In genomic region chr2:13011973-13012372, GRCm38 (mm10) we compare ENCODE assay signal across 11 mouse cellular contexts. TPM values are rescaled to one million over a fixed set of nuclear protein-coding genes. Genes with fewer than 3 reads are reported as not detected.
DNase-seq lines count a peak whose midpoint lies in the region; ATAC-seq and TF ChIP-seq lines count a peak whose summit lies in the region.
"Had no signal": no experiment of that assay in that cellular context is flagged by ENCODE, and none has a peak within 500 bp of the region (broad histone marks: within the 10 kb centered on the region; RNA-seq: fewer than 3 reads in every experiment).

No protein-coding gene starts in this region.

- peak overlapping the region; percentile 99 for H3K4me2 ChIP-seq in kidney, embryonic 15.5 days
- H3K4me2 ChIP-seq in embryonic facial prominence, embryonic 15.5 days (replicated peaks) = 0 out of 2 replicates have a peak overlapping the region, but pooled peaks have one; percentile 99
- H3K4me2 ChIP-seq in hindbrain, postnatal 0 days (ENCODE audit: low read depth, low read length) = peak overlapping the region; percentile 100
- H3K4me2 ChIP-seq in neural tube, embryonic 14.5 days (ENCODE audit: low read depth, low read length) = peak overlapping the region; percentile 98

- no peak for ATAC-seq in kidney, embryonic 15.5 days (replicated peaks; ENCODE audit: low FRiP score)
- ATAC-seq in embryonic facial prominence, embryonic 15.5 days (ENCODE audit: insufficient number of reproducible peaks, low FRiP score, low TSS enrichment, low read depth) = no peak
- ATAC-seq in hindbrain, postnatal 0 days = no peak
- ATAC-seq in neural tube, embryonic 14.5 days (ENCODE audit: low read depth) = no peak
- no peak for ATAC-seq in monocyte, adult 5-6 weeks (replicated peaks; ENCODE audit: insufficient number of reproducible peaks, low FRiP score, low TSS enrichment, poor library complexity, severe bottlenecking)
- ATAC-seq: CD4-positive, CD25-positive, alpha-beta regulatory T cell, adult 4 months had no signal

- H3K9ac ChIP-seq in kidney, embryonic 15.5 days = no peak overlapping the region
- no peak overlapping the region for H3K9ac ChIP-seq in embryonic facial prominence, embryonic 15.5 days
- no peak overlapping the region for H3K9ac ChIP-seq in hindbrain, postnatal 0 days (replicated peaks; ENCODE audit: low read length)
- no peak overlapping the region for H3K9ac ChIP-seq in neural tube, embryonic 14.5 days (replicated peaks; ENCODE audit: low read depth, low read length)

- peaks cover 27% of the 10 kb centered on the region for H3K4me1 ChIP-seq in kidney, embryonic 15.5 days
- H3K4me1 ChIP-seq in embryonic facial prominence, embryonic 15.5 days = peaks cover 25% of the 10 kb centered on the region
- H3K4me1 ChIP-seq in hindbrain, postnatal 0 days (ENCODE audit: insufficient read depth, low read length) = 0 out of 2 replicates have a peak, but pooled peaks cover 3% of the 10 kb centered on the region
- 0 out of 2 replicates have a peak, but pooled peaks cover 3% of the 10 kb centered on the region for H3K4me1 ChIP-seq in neural tube, embryonic 14.5 days (ENCODE audit: control insufficient read depth, insufficient read depth, low read length)

- H3K36me3 ChIP-seq in kidney, embryonic 15.5 days = no peaks in the 10 kb centered on the region
- no peaks in the 10 kb centered on the region for H3K36me3 ChIP-seq in embryonic facial prominence, embryonic 15.5 days
- no peaks in the 10 kb centered on the region for H3K36me3 ChIP-seq in hindbrain, postnatal 0 days (ENCODE audit: insufficient read depth, low read length)
- H3K36me3 ChIP-seq in neural tube, embryonic 14.5 days (ENCODE audit: control insufficient read depth, insufficient read depth, low read length) = no peaks in the 10 kb centered on the region

- TF ChIP-seq CTCF in hindbrain, postnatal 0 days (IDR thresholded peaks at IDR 0.05; ENCODE audit: low read depth) = no peak

- no peak overlapping the region for H3K27ac ChIP-seq in kidney, embryonic 15.5 days
- H3K27ac ChIP-seq in embryonic facial prominence, embryonic 15.5 days (replicated peaks) = no peak overlapping the region
- H3K27ac ChIP-seq in hindbrain, postnatal 0 days = no peak overlapping the region
- H3K27ac ChIP-seq in neural tube, embryonic 14.5 days (ENCODE audit: low read depth, low read length) = no peak overlapping the region

- no peak for DNase-seq in kidney, adult 8-10 months
- DNase-seq in hindbrain, postnatal 0 days (ENCODE audit: low spot score) = no peak
- DNase-seq in embryo, embryonic 10 days (ENCODE audit: low spot score) = no peak
- DNase-seq in right cerebral cortex, adult 18-20 months = no peak
- DNase-seq: gastrocnemius, postnatal 25 days; kidney, adult 2 months had no signal

- no peaks in the 10 kb centered on the region for H3K9me3 ChIP-seq in kidney, embryonic 15.5 days (replicated peaks)
- H3K9me3 ChIP-seq in embryonic facial prominence, embryonic 15.5 days (replicated peaks) = no peaks in the 10 kb centered on the region
- no peaks in the 10 kb centered on the region for H3K9me3 ChIP-seq in hindbrain, postnatal 0 days (ENCODE audit: low read length)
- H3K9me3 ChIP-seq in neural tube, embryonic 14.5 days (ENCODE audit: control insufficient read depth, low read length) = no peaks in the 10 kb centered on the region

- peak overlapping the region; percentile 57; the same call in 1 of the 2 replicates for H3K4me3 ChIP-seq in kidney, embryonic 15.5 days (replicated peaks)
- peak overlapping the region; percentile 54; the same call in 1 of the 2 replicates for H3K4me3 ChIP-seq in embryonic facial prominence, embryonic 15.5 days (replicated peaks)
- H3K4me3 ChIP-seq in hindbrain, postnatal 0 days (ENCODE audit: low read length) = peak overlapping the region; percentile 60
- H3K4me3 ChIP-seq in neural tube, embryonic 14.5 days (ENCODE audit: low read depth, low read length) = peak overlapping the region; percentile 45

- H3K27me3 ChIP-seq in kidney, embryonic 15.5 days = peaks cover 55% of the 10 kb centered on the region
- H3K27me3 ChIP-seq in embryonic facial prominence, embryonic 15.5 days = peaks cover 47% of the 10 kb centered on the region
- H3K27me3 ChIP-seq in hindbrain, postnatal 0 days (ENCODE audit: insufficient read depth, low read length) = peaks cover 4% of the 10 kb centered on the region; the same call in 1 of the 2 replicates
- peaks cover 31% of the 10 kb centered on the region; the same call in 1 of the 2 replicates for H3K27me3 ChIP-seq in neural tube, embryonic 14.5 days (ENCODE audit: control insufficient read depth, insufficient read depth, low read length)

- 47% methylated on average over 3 of the region's 3 CpGs for WGBS in kidney, embryonic 15.5 days
- 40% methylated on average over 3 of the region's 3 CpGs for WGBS in embryonic facial prominence, embryonic 15.5 days
- WGBS in hindbrain, postnatal 0 days = 55% methylated on average over 3 of the region's 3 CpGs
- WGBS in neural tube, embryonic 14.5 days = 41% methylated on average over 3 of the region's 3 CpGs

RNA-seq across cellular contexts. Expression of gene C1ql3, which starts 0.4 kb away (rescaled TPM):
- polyA plus RNA-seq in kidney, embryonic 15.5 days (2015; fragmentation: Nextera tagmentation; extraction: Ambion mirVana) = 1.6 and 1.7 TPM in 2 replicates
- polyA plus RNA-seq in embryonic facial prominence, embryonic 15.5 days (2015; fragmentation: Nextera tagmentation; extraction: Ambion mirVana) = 2.1 TPM in 2 replicates
- 23.0 and 27.7 TPM in 2 replicates for total RNA-seq in hindbrain, postnatal 0 days (2014; rRNA removed)
- 7.5 and 8.2 TPM in 2 replicates for polyA plus RNA-seq in hindbrain, postnatal 0 days (2015; fragmentation: Nextera tagmentation; extraction: Ambion mirVana)
- polyA plus RNA-seq in neural tube, embryonic 14.5 days (2014; fragmentation: Nextera tagmentation; extraction: Ambion mirVana) = 3.8 and 6.4 TPM in 2 replicates
- 0.68 TPM in 1 of 3 replicates, not detected in the others for total RNA-seq in monocyte, adult 5-6 weeks (2017)
- polyA plus RNA-seq: CD4-positive, CD25-positive, alpha-beta regulatory T cell, adult 4 months had no signal
